Mouse (Mus musculus) cortical plate, adult 2 months (tissue): Measurements from ENCODE around the gene Scarf2. TPM values are rescaled to one million over a fixed set of nuclear protein-coding genes. Genes with fewer than 3 reads are reported as not detected.

Source experiments
- H3K27ac ChIP-seq: fragments of 200-500 bp; 2 replicates; pipeline ENCODE4 v1.5.1; 2012; ENCODE audit warnings: low read length, control low read depth, inconsistent platforms; ENCODE audit not compliant: insufficient read depth
- H3K4me1 ChIP-seq: fragments of 200-500 bp; 2 replicates; pipeline ENCODE4 v1.6.1; 2011; ENCODE audit warnings: low read length; ENCODE audit not compliant: control insufficient read depth, insufficient read depth
- H3K4me3 ChIP-seq: fragments of 200-500 bp; 2 replicates; pipeline ENCODE4 v1.5.1; 2011; ENCODE audit warnings: mild to moderate bottlenecking, low read length, control low read depth; ENCODE audit not compliant: insufficient read depth
- CTCF ChIP-seq: fragments of 200-500 bp; IDR thresholded peaks from 2 replicates; pipeline ENCODE4 v1.5.1; 2011; ENCODE audit warnings: mild to moderate bottlenecking, control low read depth, low read length; ENCODE audit not compliant: insufficient read depth; ENCODE audit errors: extremely low read depth
- POLR2A ChIP-seq: fragments of 200-500 bp; IDR thresholded peaks from 2 replicates; pipeline ENCODE4 v1.6.1; 2011; ENCODE audit warnings: mild to moderate bottlenecking, low read length, control low read depth; ENCODE audit not compliant: insufficient read depth; ENCODE audit errors: extremely low read depth
- polyA plus RNA-seq: library from polyadenylated mRNA; depleted of rRNA; stranded (reverse); fragments of >200 nt; gene quantifications from 2 replicates; pipeline ENCODE4 v1.2.3, GENCODE M21; 2012; rRNA removed

Scarf2 gene
- polyA plus RNA-seq, 1 experiment = 3.7 TPM

DNA sequence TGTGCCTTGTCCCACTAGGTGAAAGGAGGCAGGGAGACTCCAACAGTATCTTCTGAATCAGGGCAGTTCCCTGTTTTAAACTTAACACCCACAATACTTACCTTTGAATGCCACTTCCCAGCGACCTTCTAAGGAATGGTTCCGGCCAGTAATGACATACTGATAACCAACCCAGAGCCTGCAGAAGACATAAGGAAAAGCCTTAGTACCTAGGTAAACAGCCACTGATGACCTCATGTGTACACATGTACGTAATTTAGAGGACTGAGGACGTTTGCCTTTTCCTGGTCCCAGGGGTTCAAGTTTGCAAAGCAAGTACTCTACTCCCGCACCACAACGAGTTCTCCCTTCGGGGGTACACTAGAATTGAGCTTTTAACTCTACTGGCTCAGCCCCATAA, 60.1 kb downstream of the Scarf2 start:
- Histone ChIP-seq H3K4me1 (no peaks in the 10 kb centered on the region; the same call in 1 of the 2 replicates), H3K27ac (no peak overlapping the region), H3K4me3 (no peak overlapping the region)
- TF ChIP-seq CTCF (no peak), POLR2A (no peak)

Other genes with a start within 250 kb of the Scarf2 start
- 1.4 and 1.5 TPM in 2 replicates for gene Lrrc74b, start 236.0 kb upstream of the Scarf2 start, polyA plus RNA-seq
- 2.9 and 3.2 TPM in 2 replicates for gene P2rx6, start 235.4 kb upstream of the Scarf2 start, polyA plus RNA-seq
- gene Slc7a4, start 214.1 kb upstream of the Scarf2 start, polyA plus RNA-seq = 82.5 and 104 TPM in 2 replicates
- gene Smpd4, start 177.9 kb upstream of the Scarf2 start, polyA plus RNA-seq = 196 and 203 TPM in 2 replicates
- 33.0 and 39.9 TPM in 2 replicates for gene Ccdc74a, start 150.8 kb upstream of the Scarf2 start, polyA plus RNA-seq
- 65.9 and 67.5 TPM in 2 replicates for gene Med15, start 64.4 kb upstream of the Scarf2 start, polyA plus RNA-seq
- gene Klhl22, start 37.7 kb upstream of the Scarf2 start, polyA plus RNA-seq = 107 and 126 TPM in 2 replicates
- gene B830017H08Rik, start 35.8 kb downstream of the Scarf2 start, polyA plus RNA-seq = 5.3 and 7.4 TPM in 2 replicates
- gene Car15, start 41.1 kb downstream of the Scarf2 start, polyA plus RNA-seq = 19.0 and 19.4 TPM in 2 replicates
- gene Gm20518, start 94.4 kb downstream of the Scarf2 start, polyA plus RNA-seq = 2.6 and 3.0 TPM in 2 replicates
- 0.08 and 0.10 TPM in 2 replicates for gene Tssk1, start 96.9 kb downstream of the Scarf2 start, polyA plus RNA-seq
- gene Dgcr2, start 101.3 kb downstream of the Scarf2 start, polyA plus RNA-seq = 81.0 and 83.6 TPM in 2 replicates
- gene Tssk2, start 101.4 kb downstream of the Scarf2 start, polyA plus RNA-seq = not detected in 2 replicates
- 39.7 and 46.3 TPM in 2 replicates for gene Ess2, start 114.1 kb downstream of the Scarf2 start, polyA plus RNA-seq
- gene Gsc2, start 117.8 kb downstream of the Scarf2 start, polyA plus RNA-seq = not detected in 2 replicates
- 56.5 and 62.5 TPM in 2 replicates for gene Slc25a1, start 130.9 kb downstream of the Scarf2 start, polyA plus RNA-seq
- gene Vpreb2, start 183.1 kb downstream of the Scarf2 start, polyA plus RNA-seq = not detected in 2 replicates